Mouse (Mus musculus): ENCODE results near the gene Gm15557.

GRCm38 (mm10) chr2:155961862-155962261 lies 21.3 kb downstream of the Gm15557 start:
- TF ChIP-seq CTCF (IDR thresholded peaks at IDR 0.05; ENCODE audit: insufficient read depth, low read length) (no peak), POLR2A (IDR thresholded peaks at IDR 0.05; ENCODE audit: borderline replicate concordance, extremely low read depth, low read depth, low read length) (no peak)
